Mouse (Mus musculus) hindbrain, embryonic 12.5 days (tissue): ENCODE data around the gene Txndc12. TPM values are rescaled to one million over a fixed set of nuclear protein-coding genes. Genes with fewer than 3 reads are reported as not detected.

Experiments used
- ATAC-seq: fragments of 200-750 bp; cut with Nextera tagmentation; 2 replicates; pipeline ENCODE4 v1.8.0; 2017; ENCODE audit warnings: moderate TSS enrichment; ENCODE audit not compliant: low FRiP score
- H3K27ac ChIP-seq: fragments of 300-500 bp; sonication (generic); 2 replicates; pipeline ENCODE4 v1.5.1; 2016; ENCODE audit warnings: mild to moderate bottlenecking
- H3K27me3 ChIP-seq: fragments of 300-500 bp; sonication (generic); 2 replicates; pipeline ENCODE4 v1.6.1; 2016; ENCODE audit warnings: mild to moderate bottlenecking
- H3K36me3 ChIP-seq: fragments of 300-500 bp; sonication (generic); 2 replicates; pipeline ENCODE4 v1.6.1; 2016; ENCODE audit warnings: mild to moderate bottlenecking
- H3K4me1 ChIP-seq: fragments of 300-500 bp; sonication (generic); 2 replicates; pipeline ENCODE4 v1.6.1; 2016
- H3K4me2 ChIP-seq: fragments of 300-500 bp; sonication (generic); replicated peaks from 2 replicates; pipeline ENCODE4 v1.6.1; 2016; ENCODE audit warnings: mild to moderate bottlenecking
- H3K4me3 ChIP-seq: fragments of 300-500 bp; sonication (generic); 2 replicates; pipeline ENCODE4 v1.5.1; 2016; ENCODE audit warnings: mild to moderate bottlenecking
- H3K9ac ChIP-seq: fragments of 300-500 bp; sonication (generic); 2 replicates; pipeline ENCODE4 v1.6.1; 2016; ENCODE audit warnings: mild to moderate bottlenecking, moderate library complexity
- H3K9me3 ChIP-seq: fragments of 300-500 bp; sonication (generic); replicated peaks from 2 replicates; pipeline ENCODE4 v1.6.1; 2016; ENCODE audit warnings: mild to moderate bottlenecking
- WGBS: fragments of 180-500 bp; shearing (Covaris S2); methylation state at CpG from one replicate; pipeline ENCODE4 v1.1.7; 2016; 5-methylcytosine and 5-hydroxymethylcytosine counted together
- polyA plus RNA-seq: library from polyadenylated mRNA; unstranded; fragments of >200 nt; fragmentation: Nextera tagmentation; extraction: Ambion mirVana; gene quantifications from 2 replicates; pipeline ENCODE4 v1.2.1, GENCODE M21; 2016

The Txndc12 gene
- polyA plus RNA-seq, 1 experiment from 2014 or later, result 97.2 TPM

DNA sequence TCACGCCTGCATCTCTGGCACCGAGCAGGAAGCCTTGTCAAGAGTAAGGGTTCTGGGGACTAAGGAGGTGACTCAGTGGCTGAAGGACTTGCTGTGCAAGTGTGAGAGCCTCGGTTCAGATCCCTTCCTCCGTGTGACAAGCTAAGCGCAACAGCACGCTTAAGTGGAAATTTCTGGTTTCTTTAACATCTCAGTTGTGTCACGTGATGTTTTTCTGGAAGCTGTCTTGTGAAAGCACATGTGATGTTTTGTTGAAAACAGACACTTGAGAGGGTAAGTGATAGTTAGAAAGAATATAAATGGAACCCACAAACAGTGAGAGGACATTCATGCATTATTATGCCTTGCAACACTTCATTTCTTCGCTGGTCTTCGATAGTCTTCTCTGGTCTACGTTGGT, 70.4 kb downstream of the Txndc12 start:
- Histone ChIP-seq H3K9me3 (no peaks in the 10 kb centered on the region), H3K4me1 (peaks cover 11% of the 10 kb centered on the region), H3K9ac (no peak overlapping the region), H3K27ac (no peak overlapping the region), H3K36me3 (no peaks in the 10 kb centered on the region), H3K27me3 (no peaks in the 10 kb centered on the region), H3K4me3 (no peak overlapping the region), H3K4me2 (no peak overlapping the region)
- 91% methylated on average over 10 of the region's 10 CpGs for WGBS
- no peak for ATAC-seq

DNA sequence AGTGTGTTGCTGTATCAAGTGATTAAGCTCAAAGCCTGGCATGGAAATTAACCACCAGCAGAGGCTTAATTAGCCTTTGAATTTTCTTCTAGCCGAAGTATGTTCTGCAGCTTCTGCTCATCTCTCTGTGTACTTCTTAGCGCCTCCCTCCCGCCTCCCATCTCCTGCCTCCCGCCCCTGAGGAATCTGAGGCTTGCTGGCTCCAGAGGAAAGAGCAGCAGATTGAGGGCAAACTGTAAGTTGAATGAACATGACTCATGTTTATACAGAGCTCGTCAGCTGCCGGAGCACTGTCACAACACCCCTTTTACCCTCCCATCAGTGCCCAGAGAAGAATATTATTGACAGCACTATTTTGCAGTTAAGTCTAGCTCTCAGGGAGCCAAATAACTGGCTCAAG, 71.5 kb downstream of the Txndc12 start:
- Histone ChIP-seq H3K4me1 (peaks cover 9% of the 10 kb centered on the region; the same call in 1 of the 2 replicates), H3K27me3 (no peaks in the 10 kb centered on the region), H3K9ac (no peak overlapping the region), H3K9me3 (no peaks in the 10 kb centered on the region), H3K36me3 (no peaks in the 10 kb centered on the region), H3K4me3 (no peak overlapping the region), H3K4me2 (no peak overlapping the region), H3K27ac (no peak overlapping the region)
- ATAC-seq, result no peak
- WGBS, result 36% methylated on average over 6 of the region's 6 CpGs

DNA sequence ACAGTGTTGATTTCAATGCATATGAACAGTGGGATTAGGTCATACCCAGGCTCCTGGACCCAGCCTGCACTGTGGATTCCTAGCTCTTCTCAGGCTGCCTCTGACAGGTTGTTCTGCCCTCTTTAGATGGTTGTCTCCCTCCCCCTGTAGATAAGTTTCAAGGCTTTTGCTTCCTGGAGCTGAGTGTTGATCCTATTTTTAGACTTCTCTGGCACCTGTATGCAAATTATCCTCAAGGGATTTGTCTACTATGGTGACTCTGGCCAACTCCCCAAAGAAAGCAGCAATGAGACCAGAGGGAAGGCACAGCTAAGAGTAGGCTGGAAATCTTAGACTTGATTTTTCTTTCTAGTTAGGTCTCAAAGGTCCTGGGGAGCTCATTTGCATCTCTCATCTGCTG, 73.1 kb downstream of the Txndc12 start:
- no peak for ATAC-seq
- Histone ChIP-seq H3K4me1 (peaks cover 9% of the 10 kb centered on the region; the same call in 1 of the 2 replicates), H3K4me2 (no peak overlapping the region), H3K9me3 (no peaks in the 10 kb centered on the region), H3K36me3 (no peaks in the 10 kb centered on the region), H3K27ac (no peak overlapping the region), H3K27me3 (no peaks in the 10 kb centered on the region), H3K4me3 (no peak overlapping the region), H3K9ac (no peak overlapping the region)

DNA sequence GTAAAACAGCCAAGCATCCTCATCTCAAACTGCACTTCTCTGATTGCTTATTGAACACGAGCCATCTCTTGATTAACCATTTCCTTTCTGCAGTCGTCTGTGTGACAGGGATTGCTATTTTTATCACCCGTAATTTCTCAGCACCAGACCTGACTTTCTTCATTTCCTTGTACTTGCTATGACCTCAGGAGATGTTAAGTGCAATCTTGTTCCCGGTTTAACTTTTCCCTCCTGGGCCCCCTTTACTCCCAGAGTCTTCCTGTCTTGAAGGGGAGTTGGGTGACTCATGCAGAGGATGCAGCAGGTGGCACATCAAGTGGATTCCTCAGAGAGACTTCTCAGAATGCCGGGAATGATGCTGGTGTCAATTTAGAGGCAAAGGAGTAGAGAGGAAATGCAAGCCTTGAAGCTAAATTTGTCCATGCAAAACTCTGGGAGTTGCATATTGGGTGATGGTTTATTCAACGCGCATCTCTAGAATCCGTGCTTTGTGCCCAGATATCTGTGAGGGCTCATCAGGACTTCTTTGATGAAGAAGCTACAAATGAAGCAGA, 75.5 kb downstream of the Txndc12 start:
- H3K9me3 ChIP-seq, result no peaks in the 10 kb centered on the region
- no peak overlapping the region for H3K27ac ChIP-seq
- 78% methylated on average over 8 of the region's 8 CpGs for WGBS
- peaks cover 11% of the 10 kb centered on the region; the same call in 1 of the 2 replicates for H3K4me1 ChIP-seq
- H3K9ac ChIP-seq, result no peak overlapping the region
- H3K4me3 ChIP-seq, result no peak overlapping the region
- no peaks in the 10 kb centered on the region for H3K27me3 ChIP-seq
- H3K36me3 ChIP-seq, result no peaks in the 10 kb centered on the region
- no peak overlapping the region for H3K4me2 ChIP-seq
- ATAC-seq, result no peak

Other genes with a start within 250 kb of the Txndc12 start
- gene Cc2d1b, start 214.7 kb upstream of the Txndc12 start, polyA plus RNA-seq, result 24.7 and 29.7 TPM in 2 replicates
- 1.6 and 2.4 TPM in 2 replicates for gene 3110021N24Rik, start 115.0 kb upstream of the Txndc12 start, polyA plus RNA-seq
- 6.0 and 6.4 TPM in 2 replicates for gene Zfyve9, start 53.8 kb upstream of the Txndc12 start, polyA plus RNA-seq
- gene Btf3l4, start 987 bp upstream of the Txndc12 start, polyA plus RNA-seq, result 225 TPM in 2 replicates
- 37.0 and 39.8 TPM in 2 replicates for gene Kti12, start 13.2 kb downstream of the Txndc12 start, polyA plus RNA-seq
- gene A730015C16Rik, start 14.0 kb downstream of the Txndc12 start, polyA plus RNA-seq, result 1.6 and 3.1 TPM in 2 replicates
- 39.5 and 45.5 TPM in 2 replicates for gene Rab3b, start 44.5 kb downstream of the Txndc12 start, polyA plus RNA-seq
- gene Nrd1, start 166.1 kb downstream of the Txndc12 start, polyA plus RNA-seq, result 113 and 120 TPM in 2 replicates